Mouse (Mus musculus) liver, embryonic 14.5 days (tissue): ENCODE results near the gene Afg1l.

Experiments
- CTCF ChIP-seq: IDR thresholded peaks from 2 replicates; pipeline ENCODE4 v1.5.1; 2016; ENCODE audit warnings: antibody characterized with exemption, low read depth, control low read depth
- EP300 ChIP-seq: IDR thresholded peaks from 2 replicates; pipeline ENCODE4 v1.6.1; 2016; ENCODE audit warnings: antibody characterized with exemption, low read depth

GRCm38 (mm10) chr10:42263701-42264100 lies 214.7 kb downstream of the Afg1l start:
- TF ChIP-seq CTCF: no peak
- TF ChIP-seq EP300: no peak
